Mouse (Mus musculus) T-helper 17 cell (primary cell): ENCODE results near the gene Ucma.

ENCODE experiments used
- in situ Hi-C, 2 experiments: fragments of 300-600 bp; cut with MboI, MseI; formaldehyde crosslinking; loops; 1 replicate in 1 of 2; 2 replicates in 1 of 2; pipeline ENCODE4 v1.15.1; 2025; ENCODE audit warnings: high pct_unique_total_duplicates in 2 of 2

Ucma gene

DNA sequence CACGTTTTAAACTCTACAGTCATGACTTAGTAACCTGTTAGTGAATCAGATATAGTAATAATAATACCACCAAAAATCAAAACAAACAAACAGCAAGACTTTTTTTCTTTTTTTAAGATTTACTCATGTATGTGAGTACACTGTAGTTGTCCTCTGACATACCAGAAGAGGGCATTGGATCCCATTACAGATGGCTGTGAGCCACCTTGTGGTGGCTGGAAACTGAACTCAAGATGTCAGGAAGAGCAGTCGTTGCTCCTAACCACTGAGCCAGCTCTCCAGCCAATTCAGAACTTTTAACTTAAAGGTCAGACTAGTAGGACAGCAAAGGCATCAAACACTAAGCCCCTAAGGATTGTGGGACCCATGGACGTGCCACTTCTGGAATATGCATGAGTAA lies 23.0 kb downstream of the Ucma start:
- in situ Hi-C loops: no loop called here

DNA sequence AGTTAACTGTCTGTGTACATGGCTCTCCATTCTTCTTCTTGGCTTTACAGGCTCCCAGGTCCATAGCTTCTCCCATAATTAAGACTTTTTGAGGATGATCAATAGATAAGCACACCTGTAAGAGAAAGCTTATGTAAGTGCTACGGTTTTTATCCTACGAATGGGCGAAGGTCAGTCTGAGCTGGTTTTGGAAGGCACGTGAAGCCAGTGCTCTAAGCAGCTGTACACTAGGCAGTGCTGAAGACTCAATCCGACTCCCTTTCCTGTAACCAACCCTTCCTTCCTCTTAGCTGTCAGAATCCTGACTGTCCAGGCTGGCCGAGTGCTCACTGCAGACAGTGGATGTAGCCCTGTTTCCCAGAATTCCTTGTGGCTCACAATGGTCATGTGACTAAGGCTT lies 25.3 kb downstream of the Ucma start:
- in situ Hi-C loops: loop anchor here (5.0 to 25.0 kb wide), 2 partner anchors 89 to 1689 kb away; no protein-coding TSS in a partner anchor

DNA sequence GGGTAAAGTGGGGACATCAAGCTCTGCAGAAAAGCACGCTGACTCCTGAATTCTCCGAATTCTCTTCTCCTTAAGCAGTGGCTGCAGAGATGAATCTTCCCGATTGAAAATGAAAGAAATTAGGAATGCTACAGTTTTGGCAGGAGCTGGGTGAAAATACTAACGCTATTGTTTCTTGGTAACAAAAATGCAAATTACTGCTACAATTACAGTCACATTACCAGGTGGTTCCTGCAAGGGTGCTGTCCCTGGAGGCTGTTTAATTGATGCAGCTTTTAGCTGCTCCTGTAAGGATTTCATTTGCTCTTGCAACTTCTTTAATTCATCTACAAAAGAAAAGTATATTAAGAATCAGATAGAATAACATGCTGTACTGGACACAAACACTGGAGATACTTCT lies 31.2 kb downstream of the Ucma start:
- in situ Hi-C loops: loop anchor here in 1 of 2 experiments (25.0 kb wide), 1 partner anchor 1695 kb away; no protein-coding TSS in a partner anchor

DNA sequence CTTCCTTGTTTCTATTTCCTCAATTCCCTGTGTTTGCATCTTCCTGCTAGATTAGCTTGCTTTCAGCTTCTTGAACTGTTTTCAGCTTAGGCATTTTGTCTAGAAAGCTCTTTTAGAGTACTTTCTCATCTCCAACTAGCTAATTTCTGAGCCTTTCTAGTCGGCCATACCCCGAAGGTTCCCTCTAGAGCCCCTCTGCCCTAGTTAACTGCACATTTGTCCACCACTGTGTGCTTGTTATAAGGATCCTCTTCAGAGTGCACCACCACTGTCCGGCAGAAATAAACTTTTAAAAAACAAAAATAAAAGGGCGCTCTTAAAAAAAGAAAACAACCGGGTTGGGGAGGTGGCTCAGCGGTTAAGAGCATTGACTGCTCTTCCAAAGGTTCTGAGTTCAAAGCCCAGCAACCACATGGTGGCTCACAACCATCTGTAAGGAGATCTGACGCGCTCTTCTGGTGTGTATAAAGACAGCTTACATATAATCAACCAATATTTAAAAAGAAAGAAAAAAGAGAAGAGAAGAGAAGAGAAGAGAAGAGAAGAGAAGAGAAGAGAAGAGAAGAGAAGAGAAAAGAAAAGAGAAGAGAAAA lies 36.1 kb downstream of the Ucma start:
- in situ Hi-C loops: loop anchor here in 1 of 2 experiments (25.0 kb wide), 1 partner anchor 1700 kb away; no protein-coding TSS in a partner anchor

GRCm38 (mm10) chr2:5012491-5013324 lies 36.8 kb downstream of the Ucma start, which contains the start of gene Mcm10:
TSS of gene Mcm10 (minus strand) at chr2:5012791.
- in situ Hi-C loops: loop anchor here in 1 of 2 experiments (25.0 kb wide), 1 partner anchor 1700 kb away; no protein-coding TSS in a partner anchor

- in situ Hi-C loops: loop anchor here in 1 of 2 experiments (25.0 kb wide), 1 partner anchor 1702 kb away; no protein-coding TSS in a partner anchor
Observed at GRCm38 (mm10) chr2:5014616-5015015, 38.7 kb downstream of the Ucma start.

DNA sequence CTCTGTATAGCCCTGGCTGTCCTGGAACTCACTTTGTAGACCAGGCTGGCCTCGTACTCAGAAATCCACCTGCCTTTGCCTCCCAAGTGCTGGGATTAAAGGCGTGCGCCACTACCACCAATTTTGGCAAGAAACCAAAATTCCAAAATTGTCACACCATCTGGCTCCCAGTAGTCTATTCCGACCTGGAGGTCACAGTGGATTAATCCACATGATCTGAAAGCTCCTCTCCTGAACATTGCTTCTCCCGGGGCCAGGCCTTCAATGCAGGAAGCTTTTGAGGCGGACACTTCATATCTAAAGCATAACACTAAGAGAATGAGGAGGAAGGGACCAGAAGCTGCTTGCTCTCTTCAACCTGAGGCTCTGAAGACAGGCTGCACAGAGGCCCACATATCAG lies 39.6 kb downstream of the Ucma start:
- in situ Hi-C loops: loop anchor here in 1 of 2 experiments (25.0 kb wide), 1 partner anchor 1703 kb away; no protein-coding TSS in a partner anchor

DNA sequence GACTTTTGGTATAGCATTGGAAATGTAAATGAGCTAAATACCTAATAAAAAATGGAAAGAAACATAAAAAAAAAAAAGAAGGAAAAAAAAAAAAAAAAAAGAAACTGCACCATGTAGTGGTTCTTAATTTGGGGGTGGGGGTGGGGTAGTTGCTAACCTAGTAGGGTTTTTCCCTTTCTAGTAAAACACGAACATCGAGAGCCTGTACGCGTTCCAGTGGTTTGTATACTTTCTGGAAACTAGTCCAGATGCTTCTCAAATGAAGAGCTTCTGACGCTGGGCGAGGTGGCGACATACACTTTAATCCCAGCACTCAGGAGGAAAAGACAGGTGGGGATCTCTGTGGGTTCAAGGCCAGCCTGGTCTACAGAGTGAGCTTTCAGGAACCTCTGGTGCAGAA lies 41.0 kb downstream of the Ucma start:
- in situ Hi-C loops: loop anchor here in 1 of 2 experiments (25.0 kb wide), 1 partner anchor 1705 kb away; no protein-coding TSS in a partner anchor

- in situ Hi-C loops: loop anchor here in 1 of 2 experiments (25.0 kb wide), 1 partner anchor 1707 kb away; no protein-coding TSS in a partner anchor
Observed at GRCm38 (mm10) chr2:5019708-5020107, 43.8 kb downstream of the Ucma start.

DNA sequence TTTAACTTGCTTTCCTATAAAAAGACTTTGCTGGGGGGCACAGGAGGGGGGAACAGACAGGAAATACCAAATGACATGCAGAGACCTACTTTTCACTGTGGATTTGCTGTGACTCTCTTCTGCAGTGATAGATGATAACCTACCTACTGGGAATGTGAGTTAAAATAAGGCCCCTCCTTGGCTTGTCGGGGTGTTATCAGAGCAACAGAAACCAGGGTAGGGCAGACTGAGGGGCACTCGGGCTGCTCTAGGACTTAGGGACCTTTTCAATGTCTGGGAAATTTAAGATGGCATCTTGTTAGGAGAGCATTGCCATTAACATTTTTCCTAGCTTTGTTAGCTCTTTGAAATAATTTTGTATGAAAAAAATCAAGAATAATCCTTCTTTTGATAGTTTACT lies 47.4 kb downstream of the Ucma start:
- in situ Hi-C loops: loop anchor here in 1 of 2 experiments (25.0 kb wide), 1 partner anchor 1711 kb away; no protein-coding TSS in a partner anchor

- in situ Hi-C loops: loop anchor here in 1 of 2 experiments (25.0 kb wide), 1 partner anchor 1712 kb away; no protein-coding TSS in a partner anchor
Observed at GRCm38 (mm10) chr2:5023699-5024399, 47.9 kb downstream of the Ucma start.

DNA sequence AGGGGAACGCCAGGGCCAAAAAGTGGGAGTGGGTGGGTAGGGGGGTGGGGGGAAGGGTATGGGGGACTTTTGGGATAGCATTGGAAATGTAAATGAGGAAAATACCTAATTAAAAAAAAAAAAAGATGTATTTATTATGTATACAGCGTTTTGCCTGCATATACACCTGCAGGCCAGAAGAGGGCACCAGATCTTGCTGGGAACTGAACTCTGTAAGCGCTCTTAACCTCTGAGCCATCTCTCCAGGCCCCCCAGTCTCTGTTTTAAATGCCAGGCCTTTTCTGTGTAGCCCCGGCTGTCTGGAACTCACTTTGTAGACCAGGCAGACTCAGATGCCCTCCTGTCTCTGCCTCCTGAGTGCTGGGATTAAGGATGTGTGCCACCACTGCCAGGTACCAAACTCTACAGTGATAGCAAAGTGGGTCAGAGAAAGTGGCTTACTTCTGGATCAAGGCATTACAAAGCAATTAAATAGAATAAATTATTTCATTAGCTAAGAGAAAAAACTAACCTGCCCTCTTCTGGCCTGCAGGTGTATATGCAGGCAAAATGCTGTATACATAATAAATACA lies 49.3 kb downstream of the Ucma start:
- in situ Hi-C loops: no loop called here

- in situ Hi-C loops: no loop called here
Observed at GRCm38 (mm10) chr2:5027057-5027456, 51.1 kb downstream of the Ucma start.

DNA sequence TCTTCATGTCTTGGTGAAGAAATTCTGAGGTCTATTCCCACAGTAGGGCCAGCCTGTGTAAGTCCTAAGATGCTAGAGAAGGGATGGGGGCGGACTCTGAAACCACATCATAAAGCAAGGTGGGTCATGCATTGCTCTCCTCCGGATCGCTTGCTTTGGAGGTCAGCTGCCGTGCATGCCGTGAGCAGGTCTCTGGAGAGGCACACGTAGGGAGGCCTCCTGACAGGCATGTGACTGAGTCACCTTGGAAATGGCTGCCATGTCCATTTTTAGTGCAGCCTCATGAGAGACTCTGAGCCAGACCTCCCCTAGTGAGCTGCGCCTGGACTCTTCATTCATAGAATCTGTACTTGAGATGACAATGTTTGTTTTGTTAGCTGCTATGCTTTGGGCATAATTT lies 52.1 kb downstream of the Ucma start:
- in situ Hi-C loops: no loop called here

- in situ Hi-C loops: no loop called here
Observed at GRCm38 (mm10) chr2:5029808-5030207, 53.9 kb downstream of the Ucma start.

DNA sequence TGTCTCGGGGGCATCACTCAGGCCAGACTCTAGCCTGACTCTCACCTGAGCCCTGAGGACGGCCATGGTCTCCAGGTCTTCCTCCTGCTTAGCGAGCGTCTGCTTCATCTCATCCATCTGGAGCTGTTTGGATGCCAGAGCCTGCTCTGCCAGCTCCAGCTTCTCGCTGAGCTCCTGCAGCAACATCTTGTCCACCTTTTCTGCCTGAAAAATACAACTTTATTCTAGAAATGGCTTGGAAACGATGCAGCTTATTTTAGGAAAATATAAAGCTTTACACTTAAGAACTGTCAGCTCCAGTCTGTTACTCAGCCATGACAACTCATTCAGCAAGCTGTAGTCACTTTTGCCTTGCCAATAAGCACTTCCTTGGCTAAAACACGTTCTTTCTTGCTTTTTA lies 55.3 kb downstream of the Ucma start:
- in situ Hi-C loops: no loop called here

DNA sequence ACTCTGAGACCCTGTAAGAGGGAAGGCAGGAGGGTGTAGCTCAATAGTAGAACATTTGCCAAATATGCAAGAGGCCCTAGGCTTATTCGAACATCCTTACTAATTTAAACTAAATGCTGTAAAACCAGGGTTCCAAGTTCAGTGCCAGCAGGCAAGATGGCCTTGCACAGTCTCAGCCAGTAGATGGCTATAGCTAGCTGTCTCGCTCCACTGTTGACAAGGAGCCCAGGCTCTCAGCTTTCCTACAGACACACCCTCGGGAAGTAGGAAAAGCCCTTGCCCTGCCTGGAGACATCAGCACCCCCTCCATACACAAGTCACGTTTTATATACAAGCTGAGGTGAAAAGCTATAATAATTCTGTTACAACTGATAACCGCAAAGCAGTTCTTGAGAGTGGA lies 56.7 kb downstream of the Ucma start:
- in situ Hi-C loops: no loop called here

- in situ Hi-C loops: no loop called here
Observed at GRCm38 (mm10) chr2:5033546-5034420, 57.9 kb downstream of the Ucma start.

- in situ Hi-C loops: no loop called here
Observed at GRCm38 (mm10) chr2:5034801-5035200, 58.9 kb downstream of the Ucma start.

- in situ Hi-C loops: no loop called here
Observed at GRCm38 (mm10) chr2:5035241-5035640, 59.3 kb downstream of the Ucma start.
